Mouse (Mus musculus): ENCODE measurements around the gene Ccdc114. TPM values are rescaled to one million over a fixed set of nuclear protein-coding genes. Genes with fewer than 3 reads are reported as not detected.
"Not testable (repeated sequence)": the region's sequence is repeated elsewhere in the genome, so short reads cannot be mapped to it uniquely, and the experiment has no call there.

Gene Ccdc114
- total and polyA plus RNA-seq, 2 experiments from 2014 or later, result 5.1 to 5.8 TPM

DNA sequence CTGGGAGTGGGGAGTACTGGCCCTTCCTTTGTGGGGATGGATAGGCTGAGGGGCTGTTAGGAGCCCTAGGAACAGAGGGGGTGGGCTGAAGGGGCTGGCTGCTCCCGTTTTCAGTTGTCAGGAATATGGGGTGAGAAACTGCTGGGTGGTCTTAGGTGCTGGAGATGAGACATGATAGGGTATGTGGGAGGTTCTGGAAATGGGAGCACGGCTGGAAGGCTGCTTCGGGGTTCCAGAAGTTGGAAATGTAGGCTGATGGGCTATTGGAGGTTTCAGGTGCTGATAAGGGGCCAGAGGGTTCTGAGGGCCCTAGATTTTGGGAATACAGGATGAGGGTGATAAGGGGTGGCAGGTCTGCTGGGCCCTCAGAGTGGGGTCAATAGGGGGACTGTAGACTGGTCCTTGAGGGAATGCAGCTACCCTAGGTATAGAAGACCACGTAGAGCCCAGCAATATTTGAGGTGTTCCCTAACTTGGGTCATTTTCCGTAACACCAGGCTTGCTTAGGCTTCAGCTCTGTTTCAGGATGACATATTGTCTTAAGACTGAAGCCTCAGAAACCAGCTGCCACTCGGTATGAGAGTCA lies 27.8 kb upstream of the Ccdc114 start:
- H3K27ac ChIP-seq (ENCODE audit: low read depth, low read length), result no peak overlapping the region
- 76% methylated on average over 6 of the region's 6 CpGs for WGBS
- no peak for TF ChIP-seq CTCF (IDR thresholded peaks at IDR 0.05; ENCODE audit: low read depth)

DNA sequence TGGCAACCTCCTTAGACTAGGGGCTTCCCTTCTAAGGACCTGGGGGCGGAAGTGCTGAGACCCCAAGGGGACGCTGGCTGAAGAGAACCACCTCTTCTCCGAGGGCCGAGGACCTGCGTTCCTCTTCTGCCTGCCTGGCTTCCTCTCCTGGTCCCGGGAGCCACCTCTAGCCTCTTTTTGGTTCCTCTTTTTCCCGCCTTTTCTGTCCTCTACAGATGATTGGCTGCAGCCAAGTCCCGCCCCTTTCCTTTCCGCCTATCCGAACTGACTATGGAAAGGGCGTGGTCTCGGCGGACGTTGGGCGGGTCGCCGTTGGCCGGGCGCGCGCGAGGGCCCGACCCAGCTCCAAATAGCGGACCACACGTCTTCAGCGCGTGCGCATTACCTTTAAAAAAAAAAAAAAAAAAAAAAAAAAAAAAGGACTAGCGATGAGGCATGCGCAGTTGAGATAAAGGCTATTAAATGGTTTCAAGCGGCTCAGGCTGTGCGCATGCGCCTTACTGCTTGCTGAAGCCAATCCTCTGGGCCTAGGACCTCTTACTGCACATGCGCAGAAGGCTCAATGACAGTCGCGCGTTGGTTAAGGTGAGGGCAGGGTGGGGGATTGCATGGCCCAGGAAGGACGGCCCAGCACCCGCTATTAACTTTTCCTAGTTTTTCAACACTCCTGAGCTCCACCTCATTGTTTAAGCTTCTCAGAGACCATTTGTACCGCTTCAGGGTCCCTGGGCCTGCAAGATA lies 27.2 kb upstream of the Ccdc114 start, which contains the start of the genes Syngr4 and Tmem143:
Syngr4 (minus strand) TSS at position 198 of the 741 bp plus-strand sequence.
Tmem143 (plus strand) TSS at position 425 of the 741 bp plus-strand sequence.
- H3K4me3 ChIP-seq (ENCODE audit: low read depth, low read length), result peak within 1 kb of the TSS; percentile 55
- peak; percentile 99 for DNase-seq
- 1% methylated on average over 40 of the region's 40 CpGs for WGBS
- peak within 1 kb of the TSS; percentile 74 for H3K27ac ChIP-seq (ENCODE audit: low read depth, low read length)
- no peaks in the 10 kb centered on the region for H3K4me1 ChIP-seq (ENCODE audit: insufficient read depth)
- H3K36me3 ChIP-seq (ENCODE audit: insufficient read depth), result no peaks in the 10 kb centered on the region
- peak within 1 kb of the TSS; percentile 71 for H3K4me2 ChIP-seq (ENCODE audit: low read depth)
- ATAC-seq, result peak; percentile 93
- no peaks in the 10 kb centered on the region for H3K9me3 ChIP-seq (ENCODE audit: low read length)
- TF ChIP-seq CTCF (IDR thresholded peaks at IDR 0.05; ENCODE audit: low read depth), result no peak
- H3K27me3 ChIP-seq (ENCODE audit: insufficient read depth, low read length), result no peaks in the 10 kb centered on the region
- H3K9ac ChIP-seq, result peak within 1 kb of the TSS; percentile 63

More for the DNA sequence above, 27.8 kb upstream of the Ccdc114 start:
- H3K4me2 ChIP-seq (ENCODE audit: low read depth), result peak overlapping the region; percentile 71
- no peak overlapping the region for H3K9ac ChIP-seq
- no peaks in the 10 kb centered on the region for H3K9me3 ChIP-seq (ENCODE audit: low read length)
- ATAC-seq (no peak), DNase-seq (no peak)
- H3K27me3 ChIP-seq (ENCODE audit: insufficient read depth, low read length), result no peaks in the 10 kb centered on the region
- no peaks in the 10 kb centered on the region for H3K4me1 ChIP-seq (ENCODE audit: insufficient read depth)
- peak overlapping the region; percentile 55 for H3K4me3 ChIP-seq (ENCODE audit: low read depth, low read length)
- no peaks in the 10 kb centered on the region for H3K36me3 ChIP-seq (ENCODE audit: insufficient read depth)

GRCm38 (mm10) chr7:45897258-45897757 lies 26.6 kb upstream of the Ccdc114 start:
- 2% methylated on average over 19 of the region's 19 CpGs for WGBS
- Histone ChIP-seq H3K4me1 (ENCODE audit: insufficient read depth) (no peaks in the 10 kb centered on the region), H3K27ac (ENCODE audit: low read depth, low read length) (peak overlapping the region; percentile 74), H3K4me3 (ENCODE audit: low read depth, low read length) (peak overlapping the region; percentile 55), H3K9ac (peak overlapping the region; percentile 63), H3K9me3 (ENCODE audit: low read length) (no peaks in the 10 kb centered on the region), H3K27me3 (ENCODE audit: insufficient read depth, low read length) (no peaks in the 10 kb centered on the region), H3K4me2 (ENCODE audit: low read depth) (peak overlapping the region; percentile 71), H3K36me3 (ENCODE audit: insufficient read depth) (no peaks in the 10 kb centered on the region)
- no peak for TF ChIP-seq CTCF (IDR thresholded peaks at IDR 0.05; ENCODE audit: low read depth)
- DNase-seq (peak; percentile 67), ATAC-seq (peak; percentile 51)

DNA sequence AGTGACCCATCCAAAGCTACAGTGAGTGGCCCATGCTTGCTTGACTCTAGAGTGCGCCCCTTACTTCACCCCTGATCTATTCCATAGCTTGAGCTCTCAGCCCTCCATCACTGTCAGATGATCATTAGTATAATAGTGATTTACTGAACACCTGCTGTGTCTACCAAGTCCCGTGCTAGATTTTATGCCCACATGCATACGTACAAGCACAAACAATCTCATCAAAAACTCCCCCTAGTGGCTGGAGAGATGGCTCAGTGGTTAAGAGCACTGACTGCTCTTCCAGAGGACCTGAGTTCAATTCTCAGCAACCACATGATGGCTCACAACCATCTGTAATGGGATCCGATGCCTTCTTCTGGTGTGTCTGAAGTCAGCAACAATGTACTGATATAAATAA lies 25.7 kb upstream of the Ccdc114 start:
- peak; percentile 32 for DNase-seq
- H3K27ac ChIP-seq (ENCODE audit: low read depth, low read length); H3K36me3 ChIP-seq (ENCODE audit: insufficient read depth); ATAC-seq; H3K9ac ChIP-seq; H3K9me3 ChIP-seq (ENCODE audit: low read length); H3K4me1 ChIP-seq (ENCODE audit: insufficient read depth); H3K27me3 ChIP-seq (ENCODE audit: insufficient read depth, low read length): not testable (repeated sequence)
- peak; percentile 49 for TF ChIP-seq CTCF (IDR thresholded peaks at IDR 0.05; ENCODE audit: low read depth)
- WGBS, result 48% methylated on average over 4 of the region's 4 CpGs
- Histone ChIP-seq H3K4me2 (ENCODE audit: low read depth) (peak overlapping the region; percentile 71; the same call in 1 of the 2 replicates), H3K4me3 (ENCODE audit: low read depth, low read length) (peak overlapping the region; percentile 55; the same call in 1 of the 2 replicates)

DNA sequence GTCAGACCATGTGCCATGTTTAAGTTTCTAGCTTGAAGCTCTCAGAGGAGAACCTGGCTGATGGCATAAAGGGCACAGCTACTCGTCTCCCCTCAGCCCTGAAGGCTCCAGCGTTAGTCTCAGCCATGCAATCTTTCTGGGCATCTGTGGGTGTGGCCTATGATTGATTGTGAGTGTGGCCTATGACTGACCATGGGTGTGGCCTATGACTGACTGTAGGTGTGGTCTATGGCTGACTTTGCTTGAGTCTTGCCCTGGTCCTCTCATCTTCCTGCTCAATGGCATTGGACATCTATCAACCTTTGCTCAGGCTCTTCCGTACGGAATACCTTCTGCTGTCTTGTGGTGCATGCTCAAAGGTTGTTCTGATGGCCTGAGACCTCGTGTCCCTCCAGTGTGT lies 22.3 kb upstream of the Ccdc114 start:
- no peak overlapping the region for H3K27ac ChIP-seq (ENCODE audit: low read depth, low read length)
- no peak for TF ChIP-seq CTCF (IDR thresholded peaks at IDR 0.05; ENCODE audit: low read depth)
- no peak overlapping the region for H3K4me2 ChIP-seq (ENCODE audit: low read depth)
- H3K9ac ChIP-seq, result no peak overlapping the region
- H3K4me1 ChIP-seq (ENCODE audit: insufficient read depth), result no peaks in the 10 kb centered on the region
- 55% methylated on average over 5 of the region's 5 CpGs for WGBS
- H3K9me3 ChIP-seq (ENCODE audit: low read length), result no peaks in the 10 kb centered on the region
- H3K27me3 ChIP-seq (ENCODE audit: insufficient read depth, low read length), result no peaks in the 10 kb centered on the region
- H3K36me3 ChIP-seq (ENCODE audit: insufficient read depth), result no peaks in the 10 kb centered on the region
- ATAC-seq (no peak), DNase-seq (no peak)
- no peak overlapping the region for H3K4me3 ChIP-seq (ENCODE audit: low read depth, low read length)

DNA sequence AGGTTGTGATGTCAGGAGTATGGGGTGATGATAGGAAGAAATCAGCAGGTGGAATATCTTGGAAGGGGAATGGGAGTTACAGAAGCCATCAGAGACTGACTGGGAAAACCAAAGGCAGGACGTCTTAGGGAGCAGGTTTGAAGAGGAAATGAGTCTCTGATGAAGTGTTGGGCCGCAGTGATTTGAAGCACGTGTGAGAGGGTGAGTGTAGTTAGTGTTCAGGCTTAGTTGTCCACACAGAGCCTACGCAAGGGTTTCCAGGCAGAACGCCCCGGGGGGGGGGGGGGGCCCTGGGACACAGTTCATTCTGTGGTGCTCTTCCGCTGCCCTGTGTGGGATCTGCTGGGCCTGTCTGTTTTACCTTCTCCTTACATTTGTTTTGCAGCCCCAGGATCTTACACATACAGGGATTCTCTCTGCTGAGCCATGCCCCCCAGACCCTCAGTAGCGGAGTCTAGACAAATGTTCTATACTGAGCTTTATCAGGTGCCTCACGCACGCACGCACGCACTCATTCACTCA lies 21.3 kb upstream of the Ccdc114 start:
- Histone ChIP-seq H3K4me1 (ENCODE audit: insufficient read depth) (no peaks in the 10 kb centered on the region), H3K9ac (no peak overlapping the region), H3K36me3 (ENCODE audit: insufficient read depth) (0 out of 2 replicates have a peak, but pooled peaks cover 3% of the 10 kb centered on the region), H3K4me3 (ENCODE audit: low read depth, low read length) (no peak overlapping the region), H3K4me2 (ENCODE audit: low read depth) (no peak overlapping the region), H3K27ac (ENCODE audit: low read depth, low read length) (no peak overlapping the region), H3K27me3 (ENCODE audit: insufficient read depth, low read length) (no peaks in the 10 kb centered on the region), H3K9me3 (ENCODE audit: low read length) (no peaks in the 10 kb centered on the region)
- no peak for TF ChIP-seq CTCF (IDR thresholded peaks at IDR 0.05; ENCODE audit: low read depth)
- WGBS, result 79% methylated on average over 12 of the region's 12 CpGs
- DNase-seq (no peak), ATAC-seq (no peak)

DNA sequence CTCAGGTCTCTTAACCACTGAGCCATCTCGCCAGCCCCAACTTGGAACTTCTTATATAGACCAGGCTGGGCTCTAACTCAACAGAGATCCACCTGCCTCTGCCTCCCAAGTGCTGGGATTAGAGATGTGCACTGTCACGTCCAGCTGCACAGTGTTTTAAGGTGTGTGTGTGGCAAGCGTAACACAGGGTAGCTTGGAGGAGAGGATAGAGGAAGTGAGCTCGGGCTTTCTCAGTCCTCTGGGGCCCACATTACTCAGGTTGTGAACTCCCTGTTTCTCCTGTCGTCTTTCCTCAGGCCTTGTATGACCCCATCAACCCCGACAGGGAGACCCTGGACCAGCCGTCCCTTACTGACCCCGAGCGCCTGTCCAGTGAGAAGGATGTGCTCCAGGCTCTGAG lies 17.2 kb upstream of the Ccdc114 start:
- 95% methylated on average over 9 of the region's 9 CpGs for whole genome bisulfite sequencing
- Histone ChIP-seq H3K36me3 (ENCODE audit: insufficient read depth) (peaks cover 21% of the 10 kb centered on the region), H3K4me2 (ENCODE audit: low read depth) (no peak overlapping the region), H3K27me3 (ENCODE audit: insufficient read depth, low read length) (no peaks in the 10 kb centered on the region), H3K9ac (no peak overlapping the region), H3K4me1 (ENCODE audit: insufficient read depth) (no peaks in the 10 kb centered on the region), H3K4me3 (ENCODE audit: low read depth, low read length) (no peak overlapping the region), H3K9me3 (ENCODE audit: low read length) (no peaks in the 10 kb centered on the region), H3K27ac (ENCODE audit: low read depth, low read length) (no peak overlapping the region)
- ATAC-seq (no peak), DNase-seq (no peak)
- TF ChIP-seq CTCF (IDR thresholded peaks at IDR 0.05; ENCODE audit: low read depth), result no peak

Measured in forebrain, postnatal 0 days (tissue).